Mouse (Mus musculus) telencephalon, adult 2 months (tissue): ENCODE data around the gene Rdh7.
"Not testable (repeated sequence)": the region's sequence is repeated elsewhere in the genome, so short reads cannot be mapped to it uniquely, and the experiment has no call there.

Source experiments
- DNase-seq: peaks from one replicate; pipeline ENCODE4 v3.0.0-alpha.2; 2011; ENCODE audit warnings: low read depth, low spot score

The Rdh7 gene

GRCm38 (mm10) chr10:127888605-127889004 lies at the start of gene Rdh7:
Gene Rdh7 (minus strand): TSS chr10:127888817.
- no peak for DNase-seq

GRCm38 (mm10) chr10:127937428-127938010 lies 48.9 kb upstream of the Rdh7 start:
- DNase-seq, result peak; percentile 21

DNA sequence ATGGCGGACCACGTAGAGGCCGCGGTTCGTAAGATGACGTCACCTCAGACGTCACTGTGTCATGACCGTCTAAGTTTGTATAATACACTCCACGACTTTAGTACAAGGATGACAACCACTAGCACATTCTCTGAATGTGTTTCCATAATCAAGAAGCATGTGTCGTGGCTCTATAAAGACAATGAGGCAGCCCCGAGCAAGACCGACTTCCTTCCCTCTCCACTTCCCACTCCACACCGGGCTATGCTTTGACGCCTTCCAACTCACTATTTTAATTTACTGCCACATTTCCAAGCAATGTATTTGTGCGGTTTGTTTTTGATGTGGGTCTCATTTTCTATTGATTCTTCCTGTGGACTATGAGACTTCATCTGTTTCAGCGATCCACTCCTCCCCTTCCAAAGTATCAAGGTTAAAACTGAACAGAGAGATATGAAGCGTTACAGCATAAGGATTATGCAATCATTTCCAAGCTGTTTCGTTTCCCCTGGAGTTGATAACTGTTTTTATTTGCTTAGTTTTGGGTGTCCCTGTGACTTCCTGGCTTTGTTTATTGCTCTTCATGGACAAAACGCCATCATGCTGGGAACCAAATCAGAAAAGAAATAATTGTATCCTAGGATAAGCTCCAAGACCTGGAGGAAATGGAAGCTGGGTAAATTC lies 48.3 kb upstream of the Rdh7 start:
- no peak for DNase-seq

DNA sequence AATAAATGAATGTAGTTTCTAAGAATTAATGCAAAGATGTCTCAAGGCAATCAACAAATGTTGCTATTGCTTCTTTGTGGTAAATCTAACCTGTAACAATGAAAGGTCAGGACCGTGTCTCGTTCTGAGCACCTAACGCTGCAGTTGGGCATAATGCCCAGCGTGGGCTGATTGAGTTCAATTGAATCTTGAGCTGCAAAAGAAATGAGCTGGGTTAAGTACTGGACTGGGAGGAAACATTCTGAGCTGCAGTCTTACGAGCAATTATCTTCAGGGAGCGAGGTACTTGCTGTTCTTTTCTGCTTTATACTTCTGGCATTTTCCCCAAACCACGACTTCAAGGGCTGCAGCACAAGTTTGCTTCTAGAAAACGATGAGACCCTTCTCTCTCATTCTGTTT lies 47.7 kb upstream of the Rdh7 start:
- DNase-seq, result no peak

GRCm38 (mm10) chr10:127932290-127932926 lies 43.8 kb upstream of the Rdh7 start:
- no peak for DNase-seq

DNA sequence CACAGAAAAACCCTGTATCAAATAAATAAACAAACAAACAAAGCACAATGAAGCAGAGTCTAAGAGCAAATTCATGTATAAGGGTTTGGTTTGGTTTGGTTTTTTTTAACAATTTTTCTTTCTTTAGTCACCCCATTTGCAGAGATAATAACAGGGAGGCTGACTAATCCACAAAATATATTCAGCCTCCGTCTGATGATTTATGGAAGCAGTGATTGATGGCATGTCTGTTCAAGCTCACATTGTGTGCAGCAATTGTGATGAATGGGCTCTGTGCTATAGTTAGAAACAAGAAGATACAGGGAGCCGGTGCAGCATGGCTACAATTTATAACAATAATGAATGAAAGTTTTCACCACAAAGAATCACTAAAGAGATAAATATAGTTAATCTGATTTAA lies 39.1 kb upstream of the Rdh7 start:
- DNase-seq, result no peak

GRCm38 (mm10) chr10:127924597-127925378 lies 36.2 kb upstream of the Rdh7 start:
- no peak for DNase-seq

- no peak for DNase-seq
These were observed 34.4 kb upstream of the Rdh7 start for GRCm38 (mm10) chr10:127923024-127923423.

GRCm38 (mm10) chr10:127922241-127922640 lies 33.6 kb upstream of the Rdh7 start:
- DNase-seq, result no peak

- no peak for DNase-seq
These were observed 29.0 kb upstream of the Rdh7 start for GRCm38 (mm10) chr10:127917651-127918050.

GRCm38 (mm10) chr10:127917183-127917582 lies 28.6 kb upstream of the Rdh7 start:
- not testable (repeated sequence) for DNase-seq

GRCm38 (mm10) chr10:127915578-127915977 lies 27.0 kb upstream of the Rdh7 start:
- no peak for DNase-seq

- DNase-seq, result no peak
These were observed 18.9 kb upstream of the Rdh7 start for GRCm38 (mm10) chr10:127907386-127907951.

- DNase-seq, result no peak
These were observed 17.5 kb upstream of the Rdh7 start for GRCm38 (mm10) chr10:127906138-127906537.

DNA sequence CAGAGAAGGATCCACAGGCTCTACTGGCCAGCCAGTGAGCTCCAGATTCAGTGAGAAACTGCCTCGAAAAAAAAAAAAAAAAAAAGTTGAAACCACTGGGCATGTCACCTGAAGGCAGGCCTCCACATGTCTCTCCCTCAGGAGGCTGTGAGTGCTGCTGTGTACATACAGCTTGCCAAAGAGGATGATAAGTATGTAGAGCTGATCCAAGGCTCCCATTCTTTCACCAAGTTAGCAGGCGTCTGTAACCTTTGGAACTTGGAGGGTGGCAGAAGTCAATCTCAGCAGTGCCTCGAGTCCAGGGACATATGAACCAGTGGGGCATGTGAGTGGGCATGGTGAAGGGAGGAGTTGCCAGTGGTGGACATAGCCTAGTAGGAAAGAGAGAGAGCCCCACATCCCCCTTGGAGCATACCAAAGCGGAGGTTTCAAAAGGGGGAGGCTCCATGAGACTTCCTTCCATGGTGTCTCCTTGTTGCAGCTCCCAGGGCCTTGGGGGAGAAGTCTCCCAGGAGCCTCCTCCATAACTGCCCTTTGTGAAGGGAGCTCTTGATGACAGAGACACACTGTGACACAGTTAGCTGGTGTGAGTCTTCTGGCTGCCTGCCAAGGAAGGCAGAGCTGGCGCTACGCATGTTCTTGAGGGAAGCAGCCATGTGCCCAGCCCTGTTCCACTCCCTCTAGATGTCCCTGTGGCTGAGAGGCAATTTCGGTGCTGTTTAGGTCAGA lies 16.3 kb upstream of the Rdh7 start:
- no peak for DNase-seq

- DNase-seq, result no peak
These were observed 14.5 kb upstream of the Rdh7 start for GRCm38 (mm10) chr10:127903116-127903515.

DNA sequence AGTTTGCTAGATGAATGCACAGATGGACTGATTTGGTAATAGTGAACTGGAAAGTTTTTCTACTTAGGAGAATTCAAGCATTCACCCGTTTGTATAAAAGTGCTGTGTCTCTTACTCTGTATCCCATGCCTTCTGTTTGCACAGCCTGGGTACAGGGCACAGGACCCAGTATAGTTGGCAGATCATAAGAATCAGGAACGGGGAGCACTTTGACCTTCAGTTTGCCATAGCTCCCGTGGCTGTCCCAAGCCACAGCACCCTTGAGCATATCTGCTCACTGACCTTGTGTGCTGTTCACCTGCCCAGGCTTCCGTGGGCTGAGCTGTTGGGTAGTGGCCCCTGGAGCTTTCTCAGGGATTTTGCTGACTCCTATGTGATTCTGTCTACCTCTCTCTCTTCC lies 13.1 kb upstream of the Rdh7 start:
- DNase-seq, result no peak

DNA sequence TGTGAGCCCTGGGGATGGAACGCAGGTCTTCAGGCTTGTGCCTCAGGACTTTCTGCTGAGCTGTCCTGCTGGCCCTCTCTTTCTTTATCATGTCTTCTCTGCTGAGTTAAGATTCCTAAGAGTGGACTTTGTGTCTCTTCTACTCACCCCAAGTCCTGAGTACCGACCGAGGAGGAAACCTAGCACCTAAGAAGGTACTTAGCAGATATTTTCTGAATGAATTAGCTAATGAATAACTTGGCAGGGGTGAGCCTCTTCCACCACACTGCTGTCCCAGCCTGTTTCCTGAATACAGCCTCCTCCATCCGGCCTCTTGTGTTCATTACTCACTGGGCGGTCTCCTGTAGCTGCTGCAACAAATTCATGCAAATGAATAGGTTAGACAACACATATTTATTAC lies 11.2 kb upstream of the Rdh7 start:
- DNase-seq, result no peak

DNA sequence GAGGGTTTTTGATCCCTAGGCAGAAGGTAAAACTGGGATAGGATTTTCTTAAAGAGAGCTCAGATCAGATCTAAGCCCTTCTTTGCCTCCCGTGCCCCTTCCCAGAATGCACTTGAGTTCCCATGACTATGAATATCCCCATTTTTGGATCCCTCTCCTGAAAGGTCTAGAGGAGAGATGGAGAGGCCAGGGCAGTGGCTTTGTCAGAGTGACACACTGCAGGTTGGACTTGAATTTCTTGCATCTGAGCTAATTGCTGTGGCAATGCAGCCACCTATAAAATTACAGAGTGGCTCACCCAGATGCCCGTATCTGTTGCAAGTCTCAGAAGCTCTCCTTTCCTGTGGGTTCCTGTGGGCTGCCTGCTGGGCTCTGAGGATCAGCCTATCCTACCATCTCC lies 9.6 kb upstream of the Rdh7 start, which contains the start of gene Sdr9c7:
Gene Sdr9c7, plus strand, starts transcription at position 301 of the 400 bp plus-strand sequence.
- DNase-seq, result no peak

- no peak for DNase-seq
These were observed 8.9 kb upstream of the Rdh7 start for GRCm38 (mm10) chr10:127897506-127897905.

GRCm38 (mm10) chr10:127896705-127897104 lies 8.1 kb upstream of the Rdh7 start:
- DNase-seq, result no peak
